Mouse (Mus musculus) megakaryocyte, embryonic 14.5 days (primary cell): ENCODE measurements around the gene Gm11011.

Experiments used
- FLI1 ChIP-seq: IDR thresholded peaks from 2 replicates; pipeline ENCODE4 v1.6.1; 2012; ENCODE audit warnings: low read length, inconsistent platforms, mixed read lengths
- GATA1 ChIP-seq: IDR thresholded peaks from 3 replicates; pipeline ENCODE4 v1.6.1; 2012; ENCODE audit warnings: mixed read lengths, low read length, inconsistent platforms, borderline replicate concordance

DNA sequence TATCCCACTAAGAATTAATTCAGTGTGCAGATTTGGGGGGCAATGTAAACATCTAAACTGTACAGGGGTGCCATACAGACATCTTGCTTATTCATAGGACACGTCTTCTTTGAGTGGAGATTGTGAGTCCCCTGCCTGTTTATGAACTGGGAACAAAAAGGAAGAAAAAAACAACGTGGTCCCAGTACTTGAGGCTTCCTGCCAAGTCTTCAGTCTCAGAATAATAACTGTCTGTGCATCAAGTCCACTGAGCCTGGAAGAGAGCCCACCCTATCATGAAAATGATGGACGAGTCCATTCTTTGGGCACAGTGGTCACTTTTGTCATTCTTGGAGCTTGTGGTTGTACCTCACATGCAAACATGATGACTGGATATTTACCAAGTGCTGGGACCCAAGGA, 6.2 kb upstream of the Gm11011 start:
- TF ChIP-seq GATA1 (no peak), FLI1 (no peak)
